In genomic region chr19:41109991-41110390, GRCm38 (mm10) we compare ENCODE assay signal across 20 mouse cellular contexts. TPM values are rescaled to one million over a fixed set of nuclear protein-coding genes. Genes with fewer than 3 reads are reported as not detected.
"Had no signal": no experiment of that assay in that cellular context is flagged by ENCODE, and none has a peak within 500 bp of the region (broad histone marks: within the 10 kb centered on the region; RNA-seq: fewer than 3 reads in every experiment).

No protein-coding gene starts in this region.

- H3K27ac ChIP-seq: midbrain, embryonic 12.5 days; neural tube, embryonic 15.5 days had no signal

- H3K36me3 ChIP-seq: midbrain, embryonic 12.5 days; neural tube, embryonic 13.5 days; neural tube, embryonic 15.5 days had no signal

- H3K9me3 ChIP-seq: midbrain, embryonic 12.5 days; neural tube, embryonic 13.5 days; neural tube, embryonic 15.5 days had no signal

- H3K4me2 ChIP-seq: lung, embryonic 14.5 days; neural tube, embryonic 13.5 days had no signal

- H3K9ac ChIP-seq: lung, embryonic 14.5 days; midbrain, embryonic 12.5 days; neural tube, embryonic 13.5 days; neural tube, embryonic 15.5 days had no signal

- DNase-seq: right cerebral cortex, adult 18-20 months; right cerebral cortex, postnatal 25 days; spleen, adult 18-20 months; thymus, adult 18-20 months; thymus, postnatal 14 days; thymus, postnatal 36 days had no signal

- H3K4me3 ChIP-seq: midbrain, embryonic 12.5 days; myocyte; neural tube, embryonic 13.5 days; neural tube, embryonic 15.5 days had no signal

- H3K27me3 ChIP-seq: neural tube, embryonic 13.5 days had no signal

RNA-seq across cellular contexts. Expression of gene Opalin, which starts 33.1 kb away (rescaled TPM):
- total RNA-seq: megakaryocyte, adult 5-6 weeks; megakaryocyte-erythroid progenitor cell, adult 5-6 weeks had no signal
- polyA plus RNA-seq: lung, embryonic 14.5 days; lung, embryonic 16.5 days; midbrain, embryonic 12.5 days; midbrain, embryonic 14.5 days; midbrain, embryonic 16.5 days; myocyte; neural tube, embryonic 11.5 days; neural tube, embryonic 13.5 days; neural tube, embryonic 15.5 days; small intestine, adult 2 months; stomach, embryonic 14.5 days; stomach, embryonic 16.5 days had no signal
